Mouse (Mus musculus) liver, postnatal 0 days (tissue): Measurements from ENCODE around the gene B3gat2.

ENCODE experiments used
- CTCF ChIP-seq: sonication (generic); IDR thresholded peaks from 2 replicates; pipeline ENCODE4 v1.5.1; 2016; ENCODE audit warnings: antibody characterized with exemption, low read depth
- EP300 ChIP-seq: IDR thresholded peaks from 2 replicates; pipeline ENCODE4 v1.6.1; 2016; ENCODE audit warnings: antibody characterized with exemption, low read depth, mild to moderate bottlenecking

- TF ChIP-seq CTCF (no peak), EP300 (no peak)
Measured at GRCm38 (mm10) chr1:23798306-23798705, 36.8 kb downstream of the B3gat2 start.
